Mouse (Mus musculus) left cerebral cortex, postnatal 4 days (tissue): ENCODE measurements around the gene Zkscan4. TPM values are rescaled to one million over a fixed set of nuclear protein-coding genes. Genes with fewer than 3 reads are reported as not detected.
"Not testable (repeated sequence)": the region's sequence is repeated elsewhere in the genome, so short reads cannot be mapped to it uniquely, and the experiment has no call there.

ENCODE experiments used
- DNase-seq: peaks from one replicate; pipeline ENCODE4 v3.0.0-alpha.2; 2022
- intact Hi-C: fragments of 180-260 bp; cut with DNase I; formaldehyde crosslinking; loops from one replicate; pipeline ENCODE4 v1.15.1; 2025
- total RNA-seq, 2 experiments: library from RNA; stranded (reverse); gene quantifications; 2 replicates each; pipeline ENCODE4 v1.2.3; 2021

Gene Zkscan4
- 1 to 10 TPM; 7.8 to 8.8 TPM for total RNA-seq

- peak; percentile 75 for DNase-seq
- intact Hi-C loops: not testable (repeated sequence)
These were observed at the start of gene Zkscan4, which contains the start of gene Gm10065 for GRCm38 (mm10) chr13:21478759-21479670. Zkscan4 (plus strand) TSS chr13:21478907. Gm10065 (minus strand) TSS chr13:21479441.

DNA sequence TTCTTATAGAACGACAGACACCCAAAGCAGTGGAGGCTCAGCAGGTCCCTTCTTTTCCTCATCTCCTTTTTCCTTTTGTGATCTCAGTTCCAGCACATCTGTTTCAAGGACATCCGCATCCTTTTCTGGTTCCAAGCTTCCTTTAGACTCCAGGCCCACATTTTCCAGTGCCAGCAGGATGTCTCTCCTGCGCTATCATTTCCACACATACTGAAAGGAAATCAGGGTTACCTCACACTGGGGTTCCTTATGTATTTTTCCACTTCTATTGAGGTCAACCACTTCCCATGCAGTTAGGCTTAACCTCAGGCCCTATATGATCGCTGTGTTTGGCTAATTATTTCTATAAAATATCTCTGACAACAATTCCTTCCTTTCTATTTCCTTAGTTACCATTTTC lies 43.2 kb upstream of the Zkscan4 start:
- intact Hi-C loops: no loop called here
- DNase-seq: no peak

DNA sequence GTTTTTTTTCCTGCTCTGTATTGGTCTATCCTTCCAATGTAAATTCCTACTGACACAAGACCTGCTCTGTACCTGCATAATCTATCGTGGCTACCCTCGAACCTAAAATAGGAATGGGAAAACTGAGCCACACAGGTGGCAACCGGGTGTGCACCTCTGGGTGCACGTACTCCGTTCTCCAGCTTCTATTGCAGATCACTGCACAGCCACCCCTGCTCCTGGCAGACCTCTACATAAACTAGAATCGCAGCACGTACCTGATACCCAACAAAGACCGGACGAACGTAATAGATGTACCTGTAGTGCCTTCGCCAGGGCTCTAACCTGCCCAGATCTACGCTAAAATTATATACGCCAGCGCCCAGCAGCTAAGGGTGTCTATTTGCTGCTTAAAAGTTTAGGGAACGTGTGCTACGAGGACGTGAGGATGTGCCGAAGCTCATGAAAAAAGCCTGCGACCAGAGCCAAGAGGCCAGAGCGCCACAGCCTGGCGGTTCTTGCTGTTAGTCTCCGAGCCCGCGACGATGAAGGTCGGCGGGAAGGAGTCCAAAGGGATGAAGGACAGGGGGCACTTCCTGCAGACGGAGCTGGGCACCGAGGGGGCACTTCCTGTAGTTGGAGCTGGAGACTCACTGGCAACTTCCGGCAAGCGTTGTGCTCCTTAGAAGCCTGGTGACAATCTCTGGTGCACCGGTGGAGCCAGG lies 38.1 kb upstream of the Zkscan4 start, which contains the start of gene Pgbd1:
TSS of gene Pgbd1 (minus strand) at position 556 of the 704 bp plus-strand sequence.
- intact Hi-C loops: loop anchor here (5.0 kb wide), 1 partner anchor 38 kb away; the partner anchor contains the start of gene Zkscan3
- DNase-seq: peak; percentile 90

DNA sequence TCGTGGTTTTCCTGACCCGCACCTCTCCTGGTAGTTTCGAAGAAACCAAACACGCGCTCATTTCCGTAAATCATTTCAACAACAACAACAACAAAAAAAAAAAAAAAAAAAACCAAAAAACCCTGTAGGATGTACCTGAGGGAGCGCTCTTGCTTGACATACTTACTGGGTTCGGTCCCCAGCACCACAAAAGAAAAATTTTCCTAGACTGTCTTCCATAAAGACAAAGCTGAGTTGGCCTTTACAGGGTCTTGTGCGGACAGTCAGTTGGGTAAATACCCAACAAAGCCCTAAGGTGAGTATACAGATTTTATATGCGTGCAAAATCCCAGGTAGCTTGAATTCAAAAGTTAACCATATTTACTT lies 37.5 kb upstream of the Zkscan4 start:
- intact Hi-C loops: loop anchor here (5.0 kb wide), 1 partner anchor 39 kb away; the partner anchor contains the start of gene Zkscan3
- no peak for DNase-seq

- no peak for DNase-seq
- intact Hi-C loops: no loop called here
These were observed 31.9 kb upstream of the Zkscan4 start for GRCm38 (mm10) chr13:21446796-21447195.

DNA sequence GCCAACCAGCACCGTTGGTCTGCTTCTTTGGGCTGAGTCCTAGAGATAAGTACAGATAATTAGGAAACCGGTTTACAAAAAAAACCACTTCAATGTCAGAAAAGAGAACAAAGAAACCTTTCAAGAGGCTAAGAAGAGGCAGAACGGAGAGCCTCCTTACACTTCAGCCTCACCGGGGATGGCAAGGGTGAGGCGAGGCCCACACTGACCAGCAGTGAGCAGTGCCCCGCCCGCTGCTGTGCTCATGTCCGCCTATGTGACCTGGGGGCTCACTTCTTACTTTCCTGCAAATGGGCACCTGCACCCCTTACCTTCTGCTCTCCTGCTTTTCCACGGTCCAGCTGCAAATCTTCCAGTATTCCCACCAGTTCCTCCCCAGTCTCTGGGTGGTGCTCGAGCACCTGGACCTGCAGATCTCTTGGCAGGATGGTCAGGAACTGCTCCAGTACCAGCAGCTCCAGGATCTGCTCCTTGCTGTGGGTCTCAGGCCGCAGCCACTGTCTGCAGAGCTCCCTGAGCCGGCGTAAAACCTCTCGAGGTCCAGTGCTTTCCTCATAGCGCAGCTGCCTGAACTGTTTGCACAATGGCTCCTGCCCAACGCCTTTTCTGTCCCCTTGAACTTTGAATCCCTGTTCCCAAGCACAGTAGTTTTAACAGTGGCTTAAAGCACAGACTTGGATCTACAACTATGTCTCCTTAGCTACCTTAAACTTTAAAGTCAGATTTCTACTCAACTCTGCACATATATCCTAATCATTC lies 30.7 kb upstream of the Zkscan4 start:
- intact Hi-C loops: no loop called here
- DNase-seq: no peak

GRCm38 (mm10) chr13:21453042-21453441 lies 25.7 kb upstream of the Zkscan4 start:
- intact Hi-C loops: no loop called here

DNA sequence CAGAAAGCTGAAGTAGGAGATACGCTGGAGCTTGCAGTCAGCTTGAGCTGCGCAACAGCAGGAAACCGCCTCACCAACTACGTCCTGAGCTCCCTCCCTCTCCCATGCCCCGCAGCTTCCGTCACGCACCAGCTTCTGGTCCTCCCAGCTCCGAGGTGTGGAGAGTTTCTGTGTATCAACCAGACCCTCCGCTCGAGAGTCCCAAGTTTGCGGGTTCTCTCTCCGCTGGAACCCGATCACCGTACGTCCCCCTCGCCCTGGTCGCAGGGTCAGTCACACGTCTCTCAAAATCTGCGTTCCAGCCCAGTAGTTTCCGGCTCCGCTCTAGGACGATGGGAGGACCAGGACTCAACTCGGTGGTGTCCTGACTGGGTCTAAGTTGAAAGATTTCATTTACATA lies 25.3 kb upstream of the Zkscan4 start, which contains the start of gene Zscan26:
TSS of gene Zscan26 (minus strand) at position 282 of the 400 bp plus-strand sequence.
- intact Hi-C loops: no loop called here
- peak; percentile 75 for DNase-seq

More at GRCm38 (mm10) chr13:21453042-21453441, 25.7 kb upstream of the Zkscan4 start:
- DNase-seq: no peak

DNA sequence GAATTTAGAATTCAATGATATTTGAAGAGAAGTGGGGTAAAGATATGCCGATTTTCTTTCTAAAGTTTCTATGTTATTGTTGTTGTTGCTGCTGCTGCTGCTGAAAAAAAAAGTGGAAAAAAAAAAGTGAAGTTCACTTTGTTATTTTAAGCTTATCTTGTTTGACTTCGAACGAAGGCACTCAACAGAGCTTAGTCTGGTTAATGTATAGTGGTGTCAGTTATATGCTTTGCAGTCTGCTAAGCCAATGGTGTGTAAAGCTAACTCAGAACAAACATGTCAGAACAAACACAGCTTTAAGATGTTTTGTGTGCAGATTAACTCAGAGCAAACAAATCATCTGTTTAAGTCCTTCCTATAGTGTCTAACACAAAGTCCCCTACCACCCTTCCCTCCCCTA lies 24.6 kb upstream of the Zkscan4 start:
- intact Hi-C loops: no loop called here
- DNase-seq: no peak

- intact Hi-C loops: no loop called here
These were observed 22.4 kb upstream of the Zkscan4 start for GRCm38 (mm10) chr13:21456347-21456746.

GRCm38 (mm10) chr13:21462516-21462915 lies 16.2 kb upstream of the Zkscan4 start:
- intact Hi-C loops, DNase-seq: not testable (repeated sequence)

More at GRCm38 (mm10) chr13:21456347-21456746, 22.4 kb upstream of the Zkscan4 start:
- no peak for DNase-seq

DNA sequence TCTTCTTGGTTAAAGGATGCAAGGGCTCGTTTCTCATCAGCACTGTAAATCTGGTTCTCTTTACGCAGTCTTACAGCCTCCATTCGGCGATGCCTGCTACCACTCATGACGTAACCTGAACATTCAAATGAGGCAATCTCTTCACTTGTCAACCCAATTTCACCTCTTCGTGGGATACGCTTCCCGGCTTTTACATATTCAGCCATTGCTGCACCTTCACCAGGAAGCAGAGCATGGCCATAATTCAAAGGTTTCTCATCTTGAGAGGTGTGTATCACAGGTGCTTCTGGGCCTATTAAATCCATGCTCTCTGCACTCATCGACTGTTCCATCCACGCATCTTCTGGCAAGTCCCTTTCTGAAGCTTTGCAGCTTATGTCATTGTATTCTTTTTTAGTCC lies 11.4 kb upstream of the Zkscan4 start:
- DNase-seq: no peak
- intact Hi-C loops: no loop called here

- peak; percentile 80 for DNase-seq
- intact Hi-C loops: no loop called here
These were observed 10.4 kb upstream of the Zkscan4 start, which contains the start of gene Nkapl for GRCm38 (mm10) chr13:21468061-21469019. Nkapl (minus strand) TSS chr13:21468509.

DNA sequence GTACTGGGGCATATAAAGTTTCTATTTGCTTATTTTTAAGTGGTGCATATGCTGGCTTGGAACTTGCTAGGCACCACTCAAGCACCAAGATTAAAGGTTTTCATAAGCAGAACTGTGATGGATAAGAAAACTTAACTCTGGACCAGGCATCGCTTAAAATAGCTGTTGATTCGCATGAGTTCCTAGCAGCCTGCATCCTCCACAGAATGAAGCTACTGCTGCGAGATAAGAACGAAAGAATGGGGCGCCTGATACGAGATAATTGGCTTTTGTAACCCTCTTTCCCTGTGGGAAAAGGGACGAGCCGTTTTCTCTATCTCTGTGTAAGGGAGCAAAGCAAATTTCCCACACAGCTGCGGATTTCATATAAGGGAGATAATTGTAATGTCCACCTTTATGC lies 9.6 kb upstream of the Zkscan4 start:
- DNase-seq: no peak
- intact Hi-C loops: no loop called here

GRCm38 (mm10) chr13:21472427-21472826 lies 6.3 kb upstream of the Zkscan4 start:
- DNase-seq: no peak
- intact Hi-C loops: no loop called here

GRCm38 (mm10) chr13:21486881-21487280 lies 8.2 kb downstream of the Zkscan4 start:
- no peak for DNase-seq
- intact Hi-C loops: no loop called here

DNA sequence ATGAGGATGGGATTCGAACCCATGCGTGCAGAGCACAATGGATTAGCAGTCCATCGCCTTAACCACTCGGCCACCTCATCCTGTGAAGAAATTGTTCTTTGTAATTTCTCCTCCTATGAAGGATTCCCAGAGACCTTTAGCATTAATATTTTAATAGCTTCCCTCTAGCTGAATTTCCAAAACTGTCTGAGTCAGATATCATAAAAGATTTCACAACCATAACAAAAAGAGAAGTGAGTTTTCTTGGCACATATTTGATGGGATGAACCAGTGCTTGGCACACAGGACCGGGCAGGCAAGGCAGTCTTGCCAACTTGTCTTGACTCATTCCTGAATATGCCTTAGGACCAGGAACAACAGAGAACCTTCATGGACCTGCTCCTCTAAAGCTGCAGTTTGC lies 14.1 kb downstream of the Zkscan4 start:
- intact Hi-C loops: no loop called here
- DNase-seq: no peak

DNA sequence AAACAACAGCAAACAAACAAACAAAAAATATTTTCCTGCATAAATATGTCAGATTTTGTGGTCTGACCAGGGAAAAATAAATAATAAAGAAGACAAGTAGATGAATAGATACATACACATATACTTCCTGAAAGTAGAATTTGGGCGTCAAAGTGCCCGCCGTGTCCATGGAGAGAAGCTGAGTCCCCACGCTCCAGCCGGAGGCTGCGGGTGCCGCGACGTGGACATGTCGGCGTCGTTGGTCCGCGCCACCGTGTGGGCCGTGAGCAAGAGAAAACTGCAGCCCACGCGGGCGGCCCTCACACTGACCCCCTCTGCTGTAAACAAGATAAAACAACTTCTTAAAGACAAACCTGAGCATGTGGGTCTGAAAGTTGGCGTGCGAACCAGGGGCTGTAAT lies 16.4 kb downstream of the Zkscan4 start, which contains the start of gene AK157302:
TSS of gene AK157302 (plus strand) at position 144 of the 400 bp plus-strand sequence.
- peak; percentile 10 for DNase-seq
- intact Hi-C loops: no loop called here

DNA sequence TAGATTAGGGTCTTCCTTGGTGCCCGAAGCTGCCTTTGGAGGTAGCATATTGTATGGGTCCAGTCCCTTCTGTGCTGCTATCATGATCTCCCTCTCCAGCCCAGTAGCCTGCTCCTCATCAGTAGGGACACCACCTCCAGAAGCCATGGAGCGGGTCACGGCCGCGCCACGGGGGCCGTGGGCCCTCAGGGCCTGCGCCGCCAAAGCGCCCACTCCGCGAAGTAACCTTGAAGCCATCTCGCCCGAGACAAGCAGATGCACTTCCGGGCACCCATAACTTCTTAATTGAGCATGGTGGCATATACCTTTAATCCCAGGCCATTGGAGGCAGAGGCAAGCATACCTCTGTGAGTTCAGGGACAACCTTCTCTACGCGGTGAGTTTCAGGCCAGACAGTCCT lies 22.5 kb downstream of the Zkscan4 start, which contains the start of gene Gm11273:
TSS of gene Gm11273 (minus strand) at position 237 of the 400 bp plus-strand sequence.
- intact Hi-C loops, DNase-seq: not testable (repeated sequence)
